Mouse (Mus musculus) lung, postnatal 25 days (tissue): ENCODE results near the gene Krtap3-3.
A peak's percentile ranks its signal among the peaks of the same experiment; 100 is the strongest.
"Not testable (repeated sequence)": the region's sequence is repeated elsewhere in the genome, so short reads cannot be mapped to it uniquely, and the experiment has no call there.

Experiments used
- DNase-seq: peaks from one replicate; pipeline ENCODE4 v3.0.0; 2022; ENCODE audit warnings: low spot score

Gene Krtap3-3

GRCm38 (mm10) chr11:99550765-99551164, at the start of gene Krtap3-3:
Gene Krtap3-3 (minus strand): TSS chr11:99550865.
- DNase-seq = no peak

- DNase-seq = not testable (repeated sequence)
These were observed 47.1 kb upstream of the Krtap3-3 start, which contains the start of gene Krtap9-3 for GRCm38 (mm10) chr11:99597742-99598141. Gene Krtap9-3 (minus strand): TSS chr11:99598105.

- DNase-seq = no peak
These were observed 40.3 kb upstream of the Krtap3-3 start, which contains the start of gene Krtap1-3 for GRCm38 (mm10) chr11:99590981-99591380. Gene Krtap1-3 (minus strand): TSS chr11:99591339.

- no peak for DNase-seq
These were observed 34.4 kb upstream of the Krtap3-3 start for GRCm38 (mm10) chr11:99585096-99585495.

GRCm38 (mm10) chr11:99583245-99583704, 32.6 kb upstream of the Krtap3-3 start, which contains the start of gene Krtap1-4:
Gene Krtap1-4 (minus strand): TSS chr11:99583654.
- DNase-seq = no peak

- peak; percentile 7 for DNase-seq
These were observed 30.9 kb upstream of the Krtap3-3 start for GRCm38 (mm10) chr11:99581564-99581963.

GRCm38 (mm10) chr11:99581051-99581450, 30.4 kb upstream of the Krtap3-3 start:
- no peak for DNase-seq

GRCm38 (mm10) chr11:99580636-99581035, 30.0 kb upstream of the Krtap3-3 start, which contains the start of gene Krtap1-5:
Gene Krtap1-5 (minus strand): TSS chr11:99581016.
- DNase-seq = no peak

- DNase-seq = peak; percentile 79
These were observed 23.4 kb upstream of the Krtap3-3 start for GRCm38 (mm10) chr11:99574106-99574505.

- no peak for DNase-seq
These were observed 22.5 kb upstream of the Krtap3-3 start for GRCm38 (mm10) chr11:99573164-99573563.

GRCm38 (mm10) chr11:99566530-99566929, 15.9 kb upstream of the Krtap3-3 start, which contains the start of gene Krtap3-1:
Gene Krtap3-1 (minus strand): TSS chr11:99566630.
- DNase-seq = no peak

- no peak for DNase-seq
These were observed 11.9 kb upstream of the Krtap3-3 start for GRCm38 (mm10) chr11:99562580-99562979.

GRCm38 (mm10) chr11:99559366-99559765, 8.7 kb upstream of the Krtap3-3 start, which contains the start of gene Gm11939:
Gene Gm11939 (minus strand): TSS chr11:99559466.
- DNase-seq = no peak

- peak; percentile 7 for DNase-seq
These were observed 7.5 kb upstream of the Krtap3-3 start for GRCm38 (mm10) chr11:99557976-99558745.

- no peak for DNase-seq
These were observed 6.1 kb upstream of the Krtap3-3 start, which contains the start of gene Krtap3-2 for GRCm38 (mm10) chr11:99556753-99557152. Gene Krtap3-2 (minus strand): TSS chr11:99556853.

- no peak for DNase-seq
These were observed 5.5 kb upstream of the Krtap3-3 start for GRCm38 (mm10) chr11:99556195-99556594.

- no peak for DNase-seq
These were observed 2.8 kb downstream of the Krtap3-3 start for GRCm38 (mm10) chr11:99547892-99548291.

GRCm38 (mm10) chr11:99539721-99540120, 10.9 kb downstream of the Krtap3-3 start:
- no peak for DNase-seq

GRCm38 (mm10) chr11:99521288-99521860, 29.3 kb downstream of the Krtap3-3 start, which contains the start of gene Krt39:
Gene Krt39 (minus strand): TSS chr11:99521338.
- DNase-seq = no peak

GRCm38 (mm10) chr11:99514098-99514497, 36.6 kb downstream of the Krtap3-3 start:
- DNase-seq = peak; percentile 51
